Mouse (Mus musculus) gastrocnemius, postnatal 14 days (tissue): Measurements from ENCODE around the gene Zfpm1. TPM values are rescaled to one million over a fixed set of nuclear protein-coding genes. Genes with fewer than 3 reads are reported as not detected.

Source experiments
- DNase-seq: peaks from one replicate; pipeline ENCODE4 v3.0.0; 2021; ENCODE audit warnings: mixed read lengths
- intact Hi-C: fragments of 180-260 bp; cut with DNase I; formaldehyde crosslinking; loops from one replicate; pipeline ENCODE4 v1.15.1; 2025; ENCODE audit warnings: low total_unique reads
- total RNA-seq, 2 experiments: library from RNA; stranded (reverse); gene quantifications; 2 replicates each; pipeline ENCODE4 v1.2.3; 2021

Gene Zfpm1
- total RNA-seq, 2 experiments from 2014 or later = 8.4 to 8.6 TPM

DNA sequence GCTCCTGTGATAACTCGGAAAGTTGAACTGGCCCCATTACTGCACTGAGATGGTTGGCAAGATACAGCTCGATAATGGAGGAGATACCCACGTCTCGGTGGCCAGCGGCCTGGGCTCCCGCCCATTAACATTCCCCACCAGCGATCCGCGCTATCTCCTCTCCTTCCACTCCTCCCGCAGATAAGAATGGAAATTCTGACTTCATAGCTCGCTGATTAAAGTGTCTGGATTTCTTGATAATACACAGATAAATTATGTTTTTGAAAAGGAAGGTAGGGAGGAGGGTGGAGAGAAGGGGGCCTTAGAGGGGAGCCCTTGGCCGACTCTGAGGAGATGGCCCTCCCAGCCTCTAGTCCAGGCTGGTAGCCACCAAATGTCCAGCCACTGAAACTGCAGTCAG is 9.1 kb downstream of the Zfpm1 start:
- intact Hi-C loops = no loop called here
- DNase-seq = no peak

DNA sequence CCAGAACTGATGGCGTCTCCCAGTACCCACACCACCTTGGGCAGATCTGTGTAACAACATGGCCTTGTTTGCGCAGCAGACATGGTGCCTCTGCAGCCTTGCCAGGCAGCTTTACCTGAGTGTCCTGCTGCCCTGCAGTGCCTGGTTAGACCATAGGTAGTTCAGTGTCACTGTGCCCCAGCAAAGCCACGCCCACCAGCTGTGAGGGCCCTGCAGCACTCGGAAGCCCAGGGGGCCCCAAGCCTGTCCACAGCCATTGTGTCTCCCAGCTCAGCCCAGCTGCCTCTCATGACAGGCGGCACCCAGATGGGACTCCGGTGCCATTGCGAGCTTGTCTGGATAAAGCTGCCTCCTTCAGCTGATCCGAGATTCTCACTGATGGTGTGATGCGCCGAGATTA is 9.6 kb downstream of the Zfpm1 start:
- DNase-seq = no peak

DNA sequence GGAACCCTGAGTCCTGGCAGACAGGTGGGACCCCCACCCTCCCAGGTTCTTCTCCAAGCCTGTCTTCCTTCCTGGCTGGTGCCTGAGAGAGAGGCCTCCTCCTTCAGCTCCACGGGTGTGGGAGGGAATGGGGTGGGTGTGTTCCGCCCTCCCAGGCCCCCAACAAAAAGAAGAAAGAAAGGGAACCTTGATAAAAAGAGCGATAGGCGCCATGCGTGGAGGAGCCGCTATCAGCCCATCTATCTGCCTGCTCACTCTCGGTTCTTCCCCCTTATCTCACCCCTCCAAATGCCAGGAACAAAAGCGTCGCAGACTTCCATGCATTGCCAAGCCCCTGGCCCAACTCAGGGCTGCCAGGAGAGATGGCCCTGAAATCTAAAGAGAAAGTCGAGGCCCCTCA is 11.5 kb downstream of the Zfpm1 start:
- DNase-seq = no peak
- intact Hi-C loops = no loop called here

More for the DNA sequence above, 9.6 kb downstream of the Zfpm1 start:
- intact Hi-C loops = no loop called here

DNA sequence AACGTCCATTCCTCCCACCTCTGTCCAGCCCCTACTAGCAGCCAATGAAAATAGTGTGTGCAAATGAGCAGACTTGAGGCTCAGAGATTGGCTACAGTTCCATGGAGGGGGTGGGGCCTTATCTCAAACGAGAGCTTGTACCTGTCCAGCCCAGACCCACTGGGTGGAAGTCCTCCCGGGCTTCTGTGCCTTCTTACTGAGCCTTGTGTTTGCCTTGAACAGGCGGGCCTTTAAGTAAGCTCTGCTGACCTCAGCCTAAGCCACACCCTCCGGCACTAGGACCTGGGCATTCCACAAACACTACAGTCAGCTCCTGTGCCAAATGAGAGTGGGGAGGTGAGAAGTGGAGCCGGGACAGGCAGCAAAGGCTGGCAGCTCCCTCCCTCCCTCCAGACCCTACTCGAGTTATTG is 12.3 kb downstream of the Zfpm1 start:
- intact Hi-C loops = no loop called here
- no peak for DNase-seq

DNA sequence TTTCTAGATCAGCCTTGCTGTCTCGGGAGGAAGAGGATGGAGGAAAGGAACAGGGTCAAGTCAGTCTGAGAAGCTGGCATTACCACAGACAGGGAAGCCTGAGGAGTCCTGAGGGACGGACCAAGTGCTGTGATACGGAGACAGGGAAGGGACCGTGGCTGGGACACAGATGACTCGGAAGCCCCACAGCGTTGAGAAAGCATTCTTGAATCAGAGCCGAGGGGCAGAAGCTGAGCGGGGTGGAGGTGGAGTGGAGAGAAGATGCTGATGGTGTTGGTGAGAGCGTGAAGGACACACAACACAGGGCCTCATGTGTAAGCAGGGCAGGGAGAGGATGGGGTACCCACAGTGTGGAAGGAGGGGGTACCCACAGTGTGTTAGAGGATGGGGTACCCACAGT is 13.4 kb downstream of the Zfpm1 start:
- intact Hi-C loops = no loop called here
- DNase-seq = no peak

DNA sequence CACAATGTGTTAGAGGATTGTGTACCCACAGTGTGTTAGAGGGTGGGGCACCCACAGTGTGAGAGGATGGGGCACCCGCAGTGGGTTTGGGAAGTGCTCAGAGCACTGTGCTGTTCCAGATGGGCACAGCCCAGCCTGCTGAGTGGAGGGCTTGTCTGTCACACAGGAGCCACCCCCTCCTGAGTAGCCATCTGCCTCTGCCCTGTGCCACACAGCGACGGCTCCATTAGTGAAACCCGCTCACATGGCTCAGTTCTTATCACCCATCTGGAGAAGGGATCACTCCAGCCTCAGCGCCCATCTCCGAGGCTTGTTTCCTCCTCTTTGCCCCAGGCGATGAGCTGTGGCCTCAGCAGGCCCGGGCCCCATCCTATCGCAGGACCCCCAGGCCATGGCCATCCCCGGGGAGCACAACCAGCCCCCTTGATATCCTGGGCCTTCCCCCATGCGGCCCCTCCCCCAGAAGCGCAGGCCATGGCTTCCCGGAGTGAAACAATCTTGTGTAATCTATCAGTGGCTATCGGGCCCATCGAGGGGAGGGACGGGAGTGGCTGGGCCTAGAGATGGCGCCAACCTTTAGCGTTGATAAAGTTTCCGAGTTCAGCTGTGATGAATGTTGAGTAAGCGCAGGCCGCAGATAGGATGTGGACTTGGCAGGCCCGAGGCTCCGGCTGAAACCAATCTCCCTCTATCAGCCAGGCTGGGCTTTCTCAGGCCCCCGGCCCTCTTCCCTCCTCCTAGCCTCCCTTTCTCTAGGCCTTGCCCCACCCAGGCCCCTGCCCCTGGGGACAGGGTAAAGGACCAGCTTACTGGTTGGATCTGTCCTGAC is 14.4 kb downstream of the Zfpm1 start:
- intact Hi-C loops = no loop called here
- DNase-seq = no peak

DNA sequence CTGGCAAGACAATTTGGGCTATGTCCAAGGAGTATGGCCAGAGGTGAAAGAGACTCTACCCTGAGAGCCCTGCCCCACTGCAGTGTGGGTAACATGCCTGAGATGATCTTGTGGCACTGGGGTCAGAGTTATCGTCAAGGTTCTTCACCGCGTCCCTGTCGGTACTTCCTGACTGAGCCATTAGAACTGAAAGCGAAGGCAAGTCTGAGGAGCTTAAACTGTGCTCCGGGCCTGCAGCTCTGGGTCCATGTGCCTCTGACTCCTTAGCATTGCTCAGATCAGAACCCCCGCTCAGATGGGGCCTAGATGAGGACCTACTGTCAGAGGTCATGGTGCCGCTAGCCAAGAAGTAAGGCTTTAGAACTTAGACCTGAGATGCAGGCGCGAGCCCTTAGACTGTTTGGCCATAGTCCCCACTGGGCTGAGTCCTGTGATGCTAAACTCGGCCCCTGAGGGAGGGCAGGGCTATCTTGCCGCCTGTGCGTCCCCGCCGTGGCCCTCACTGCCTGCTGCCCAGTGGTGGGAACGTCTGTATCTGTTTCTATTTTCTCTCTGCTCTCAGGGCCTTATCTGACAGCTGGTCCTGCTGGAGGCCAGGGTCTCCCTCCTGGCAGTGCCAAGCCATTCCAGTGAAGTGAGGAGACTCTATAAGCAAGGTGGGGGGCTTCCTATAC is 17.8 kb downstream of the Zfpm1 start:
- intact Hi-C loops = no loop called here
- DNase-seq = no peak

DNA sequence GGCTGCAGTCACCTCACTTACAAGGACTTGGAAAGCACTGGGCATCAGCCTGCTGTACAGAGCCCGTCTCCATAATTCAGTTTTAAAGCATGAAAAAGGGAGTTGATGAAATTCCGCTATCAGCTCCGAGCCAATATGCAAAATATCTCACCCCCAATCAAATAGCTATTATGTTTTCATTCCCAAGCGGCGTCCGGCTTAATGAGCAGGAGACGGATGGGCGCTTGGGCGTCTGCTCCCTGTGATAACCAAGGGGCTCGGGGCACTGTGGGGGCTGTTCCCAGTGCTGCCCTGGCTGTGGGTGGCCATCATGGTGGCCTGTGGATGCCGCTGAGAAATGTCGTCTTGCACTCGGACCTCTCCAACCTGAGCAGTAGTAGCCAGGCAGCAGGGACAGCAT is 19.1 kb downstream of the Zfpm1 start:
- intact Hi-C loops = no loop called here
- no peak for DNase-seq

DNA sequence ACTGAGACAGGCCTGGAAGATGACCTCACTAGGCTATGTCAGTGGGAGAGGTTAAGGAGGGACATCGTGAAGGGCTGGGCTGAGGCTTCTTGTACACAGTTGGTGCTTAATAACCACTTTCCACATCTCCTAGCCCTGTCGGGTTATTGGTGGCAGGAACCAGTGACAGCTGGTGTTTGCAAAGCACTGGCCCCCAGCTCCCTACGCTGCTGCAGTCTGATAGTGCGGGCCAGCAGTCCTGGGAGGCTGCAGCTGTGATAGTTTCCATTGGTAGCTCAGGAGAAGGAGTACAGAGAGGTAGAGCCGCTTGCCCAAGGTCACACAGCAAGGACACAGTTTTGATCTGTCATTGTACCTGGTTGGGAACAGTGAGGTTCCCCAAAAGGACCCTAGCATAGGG is 19.9 kb downstream of the Zfpm1 start:
- DNase-seq = no peak
- intact Hi-C loops = no loop called here

DNA sequence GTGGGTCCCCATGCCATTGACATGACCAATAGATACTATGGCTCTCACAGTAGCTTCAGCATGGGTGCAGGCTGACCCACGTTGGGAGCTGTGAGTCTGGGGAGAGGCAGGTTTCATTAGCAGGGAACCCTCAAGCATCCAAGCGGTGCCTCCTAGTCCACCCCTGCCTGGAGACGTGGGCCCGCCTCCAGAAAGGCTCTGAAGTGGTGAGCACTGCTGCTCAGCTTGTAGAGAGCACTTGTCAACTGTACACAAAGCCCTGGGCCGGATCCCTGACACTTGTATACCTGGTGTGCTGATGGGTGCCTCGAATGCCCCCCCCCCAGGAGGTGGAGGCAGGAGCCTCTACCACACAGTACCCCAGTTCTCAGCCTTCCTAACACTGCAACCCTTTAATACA is 21.5 kb downstream of the Zfpm1 start:
- intact Hi-C loops = no loop called here
- DNase-seq = no peak

DNA sequence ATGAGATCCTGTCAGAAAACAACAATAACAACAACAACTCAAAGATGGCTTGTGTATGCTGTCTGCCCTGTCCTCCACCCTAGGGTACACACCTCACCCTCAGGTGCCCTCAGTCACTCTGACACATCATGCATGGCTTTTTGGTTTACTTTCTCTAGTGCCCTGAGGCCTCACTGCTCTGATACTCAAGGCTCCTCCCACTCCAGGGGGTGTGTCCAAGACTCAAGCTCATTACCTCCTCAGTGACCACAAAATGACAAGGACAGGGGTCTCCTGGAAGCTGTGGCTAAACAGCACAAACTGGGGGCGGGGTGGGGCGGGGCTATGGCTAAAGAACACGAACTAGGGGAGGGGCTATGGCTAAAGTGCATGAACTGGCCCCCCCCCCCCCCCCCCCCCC is 22.1 kb downstream of the Zfpm1 start:
- DNase-seq = no peak
- intact Hi-C loops = no loop called here

DNA sequence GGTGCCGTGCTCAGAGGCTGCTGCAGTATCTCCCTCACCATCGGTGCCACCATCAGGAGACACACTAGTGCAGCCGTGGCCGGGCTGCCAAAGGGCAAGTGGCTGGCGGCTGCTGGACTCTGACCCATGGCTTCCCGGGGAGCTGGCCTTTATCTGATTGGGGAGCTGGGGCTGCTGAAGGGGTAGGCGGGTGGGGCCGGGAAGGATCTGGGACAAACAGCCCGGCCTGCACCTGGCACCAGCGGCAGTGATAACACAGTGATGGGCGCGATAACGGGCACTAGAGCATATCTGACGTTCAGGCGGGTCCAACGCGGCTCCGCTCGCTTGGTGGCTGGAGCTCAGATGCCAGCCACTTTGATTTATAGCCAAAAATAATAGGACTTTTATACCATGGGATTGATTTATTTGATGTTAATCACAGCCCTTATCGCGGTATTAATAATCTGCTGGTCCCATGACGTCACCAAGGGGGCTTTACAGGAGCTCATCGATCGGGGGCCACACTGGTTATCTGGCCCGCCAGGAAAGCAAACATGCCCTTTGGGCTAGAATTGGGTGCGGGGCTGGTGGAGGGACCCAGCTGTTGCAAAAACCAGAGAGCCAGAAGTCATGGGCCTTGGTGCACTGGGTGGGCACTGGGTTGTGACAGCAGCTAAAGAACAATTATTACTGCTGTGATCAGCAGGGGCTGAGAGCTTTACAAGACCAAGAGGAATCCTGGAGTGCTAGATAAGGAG is 24.9 kb downstream of the Zfpm1 start:
- DNase-seq = no peak
- intact Hi-C loops = no loop called here

DNA sequence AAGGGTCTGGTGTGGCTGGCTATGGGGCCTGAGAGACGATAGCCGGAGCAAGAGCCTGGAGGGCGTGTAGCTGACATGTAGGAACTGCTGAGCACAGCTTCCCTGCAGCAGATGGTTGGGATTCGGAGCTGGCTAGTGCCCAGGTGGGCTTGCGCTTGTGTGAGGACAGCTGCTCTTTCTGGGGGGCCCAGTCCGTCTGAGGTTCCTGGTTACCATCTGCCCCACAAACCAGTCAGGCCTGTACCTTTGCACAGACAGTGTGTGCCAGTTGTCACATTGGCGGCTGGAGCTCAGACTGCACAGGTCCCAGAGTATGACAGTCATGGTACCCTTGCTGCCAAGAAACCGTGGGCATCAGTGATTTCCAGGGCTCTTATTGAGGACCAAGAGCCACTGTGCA is 25.9 kb downstream of the Zfpm1 start:
- intact Hi-C loops = no loop called here

DNA sequence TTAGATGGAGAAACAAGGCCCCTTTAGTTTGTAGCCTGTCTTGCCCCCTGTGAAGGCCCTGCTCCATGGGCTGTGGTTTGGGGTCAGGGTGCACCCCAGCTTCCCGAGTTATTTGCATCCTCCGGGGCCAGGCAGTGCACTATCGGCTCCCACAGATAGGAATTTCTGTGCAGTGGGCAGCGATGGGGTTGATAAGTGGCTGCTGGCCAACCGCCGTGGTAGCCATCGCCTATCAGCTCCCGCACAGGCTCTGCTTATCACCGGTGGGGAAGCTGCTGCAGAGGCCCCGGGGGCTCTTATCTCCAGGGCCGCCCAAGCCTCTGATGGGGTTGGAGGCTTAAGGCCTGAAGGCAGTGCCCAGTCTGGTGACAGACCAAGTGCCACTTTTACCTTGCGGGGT is 27.3 kb downstream of the Zfpm1 start:
- intact Hi-C loops = no loop called here
- DNase-seq = no peak

More for the DNA sequence above, 25.9 kb downstream of the Zfpm1 start:
- DNase-seq = no peak

DNA sequence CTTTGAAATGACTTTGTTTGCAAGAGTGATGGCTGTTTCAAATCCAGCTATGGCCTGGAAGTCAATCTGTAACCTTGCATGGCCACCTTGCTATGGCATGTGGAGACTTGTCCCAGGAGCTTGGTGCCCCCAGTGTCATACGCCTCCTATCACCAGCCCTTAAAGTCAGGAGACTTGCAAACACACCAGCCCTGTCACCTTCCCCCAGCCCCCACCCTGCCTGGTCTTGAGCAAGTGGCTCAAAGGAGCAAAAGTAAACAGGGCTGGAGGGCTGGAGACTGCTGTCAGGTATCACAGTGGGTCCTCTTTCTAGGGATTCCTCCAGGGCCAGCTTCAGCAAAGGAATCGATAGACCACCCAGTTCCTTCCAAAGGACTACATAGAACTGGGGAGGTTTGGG is 29.2 kb downstream of the Zfpm1 start:
- DNase-seq = no peak
- intact Hi-C loops = no loop called here

DNA sequence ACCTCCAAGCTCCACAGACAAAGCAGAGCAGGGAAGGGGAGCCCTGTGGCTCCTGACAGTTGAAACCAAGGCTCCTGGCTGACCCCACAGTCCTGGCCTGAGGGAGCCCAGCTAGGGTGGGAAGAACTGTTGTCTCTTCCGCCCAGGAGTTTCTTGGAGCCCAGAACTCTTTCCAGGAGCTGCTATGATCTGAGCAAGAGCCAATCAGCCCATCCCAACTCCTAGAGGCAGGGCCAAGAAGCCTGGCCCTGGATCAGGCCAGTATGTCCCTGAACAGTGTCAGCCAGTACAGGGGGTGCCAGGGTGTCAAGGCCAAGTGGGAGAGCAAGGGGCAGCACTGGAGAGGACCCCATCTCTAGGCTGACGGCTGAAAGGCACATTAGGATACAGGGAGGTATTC is 30.6 kb downstream of the Zfpm1 start:
- intact Hi-C loops = no loop called here
- DNase-seq = no peak

DNA sequence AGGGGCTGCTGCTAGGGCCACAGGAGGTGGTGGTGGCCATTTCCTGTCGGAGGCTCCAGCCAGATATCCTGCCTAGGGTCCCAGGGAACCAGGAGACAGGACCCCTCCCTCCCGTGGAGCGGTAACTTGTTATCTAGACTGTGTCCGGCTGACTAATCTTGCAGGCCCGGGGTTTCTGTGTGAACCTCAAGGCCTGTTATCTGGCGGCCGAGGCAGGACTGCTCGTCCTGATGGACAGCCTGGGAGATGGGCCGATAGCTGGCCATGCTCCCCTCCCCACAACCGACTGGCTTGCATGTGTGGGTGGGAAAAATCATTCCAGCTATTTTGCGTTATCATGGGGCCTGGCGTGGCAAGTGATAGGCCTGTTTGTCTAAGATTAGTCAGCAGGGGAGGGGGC is 31.4 kb downstream of the Zfpm1 start:
- intact Hi-C loops = no loop called here
- no peak for DNase-seq

DNA sequence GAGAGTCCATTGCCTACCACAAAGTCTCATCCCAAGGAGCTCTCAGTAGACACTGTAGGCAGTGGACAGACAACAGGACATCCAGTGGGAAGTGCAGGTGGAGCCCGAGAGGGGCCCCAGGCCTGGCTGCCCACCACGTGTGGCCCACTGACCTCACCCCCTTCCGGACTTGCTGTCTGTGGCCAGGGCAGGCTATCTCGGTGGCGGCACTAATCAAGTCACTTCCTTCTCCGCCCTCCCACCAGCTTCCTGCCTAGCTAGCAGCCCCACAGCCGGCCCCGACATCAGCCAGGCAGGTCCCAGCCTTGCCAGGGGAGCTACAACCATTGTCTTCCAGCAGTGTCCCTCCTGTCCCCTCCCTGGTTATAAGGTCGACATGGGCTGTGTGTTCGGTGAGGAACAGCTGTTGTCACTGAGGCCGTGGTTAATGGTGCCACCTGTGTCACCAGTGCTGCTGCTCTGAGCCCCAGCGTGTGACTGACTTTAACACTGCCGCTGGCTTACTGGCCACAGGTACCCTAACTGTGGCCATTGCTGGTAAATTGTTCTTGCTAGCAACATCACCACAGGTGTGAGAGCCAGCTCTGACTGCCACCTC is 33.1 kb downstream of the Zfpm1 start:
- intact Hi-C loops = no loop called here
- no peak for DNase-seq

DNA sequence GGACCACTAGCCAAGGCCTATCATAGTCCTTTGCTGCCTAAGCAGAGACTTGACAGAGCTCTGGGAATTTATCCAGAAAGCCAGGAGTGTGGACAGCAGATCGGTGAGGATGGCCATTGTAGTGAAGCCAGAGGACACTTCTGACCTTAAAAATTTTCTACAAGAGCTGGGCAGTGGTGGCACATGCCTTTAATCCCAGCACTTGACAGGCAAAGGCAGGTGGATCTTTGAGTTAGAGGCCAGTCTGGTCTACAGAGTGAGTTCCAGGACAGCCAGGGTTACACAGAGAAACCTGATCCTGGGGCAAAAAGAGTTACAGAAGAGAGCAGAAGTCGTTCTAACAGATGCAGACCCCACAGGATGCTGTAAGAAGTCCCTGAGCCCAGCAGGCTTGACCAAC is 34.5 kb downstream of the Zfpm1 start:
- DNase-seq = no peak
- intact Hi-C loops = no loop called here

DNA sequence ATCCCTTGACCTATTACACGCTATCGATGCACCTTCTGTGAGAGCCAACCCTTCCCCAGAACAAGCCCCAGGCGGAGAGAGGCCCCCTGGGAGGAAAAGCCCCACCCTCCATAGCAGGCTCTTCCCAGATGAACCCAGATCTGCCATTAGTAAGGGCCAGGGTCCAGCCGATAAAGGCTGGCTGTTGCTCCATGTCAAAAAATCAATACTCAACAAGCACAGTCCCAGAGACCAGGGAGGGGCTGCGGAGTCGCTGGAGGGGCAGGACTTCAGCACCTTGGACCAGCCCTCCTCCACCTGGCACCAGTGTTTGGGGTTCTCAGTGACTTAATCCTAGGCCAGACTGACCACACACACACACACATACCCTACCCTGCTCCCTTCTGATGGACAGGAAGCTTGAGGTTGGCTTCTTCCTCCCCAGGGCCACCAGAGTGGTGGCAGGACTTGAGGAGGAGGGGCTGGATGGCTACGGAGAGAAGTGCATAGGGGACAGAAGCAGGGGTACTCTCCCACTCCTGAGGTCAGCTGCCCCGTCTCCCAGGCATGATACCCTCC is 36.1 kb downstream of the Zfpm1 start:
- intact Hi-C loops = no loop called here
- DNase-seq = no peak
